Mouse (Mus musculus): ENCODE measurements around the gene Psme1. TPM values are rescaled to one million over a fixed set of nuclear protein-coding genes. Genes with fewer than 3 reads are reported as not detected.
A peak's percentile ranks its signal among the peaks of the same experiment; 100 is the strongest.

Gene Psme1
- polyA plus RNA-seq, 1 experiment from 2014 or later, result 154 TPM

DNA sequence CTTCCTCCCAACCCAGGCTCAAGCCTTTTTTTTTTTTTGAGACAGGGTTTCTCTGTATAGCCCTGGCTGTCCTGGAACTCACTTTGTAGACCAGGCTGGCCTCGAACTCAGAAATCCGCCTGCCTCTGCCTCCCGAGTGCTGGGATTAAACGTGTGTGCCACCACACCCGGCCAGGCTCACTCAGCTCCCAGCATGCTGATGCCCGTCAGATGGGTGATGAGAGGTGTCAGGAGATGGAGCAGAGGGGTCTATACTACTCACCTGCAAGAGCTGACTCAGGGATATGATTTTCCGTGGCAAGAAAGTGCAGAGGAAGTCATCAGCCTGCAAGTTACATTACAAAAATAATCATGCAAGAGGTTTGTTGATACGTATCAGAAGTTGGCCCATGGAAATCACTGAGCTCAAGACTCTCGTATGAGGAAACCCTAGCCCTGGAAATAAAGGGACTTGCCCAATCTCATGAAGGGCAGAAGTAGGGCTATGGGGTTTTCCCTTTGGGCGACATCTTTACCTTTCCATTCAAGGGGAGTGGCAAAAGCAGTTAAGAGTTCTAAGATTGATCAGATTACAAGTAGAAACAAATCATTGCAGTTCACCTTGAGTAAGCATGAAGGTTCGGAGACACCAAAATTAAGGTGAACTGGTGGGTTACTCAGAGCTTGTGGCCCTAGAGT, 12.0 kb downstream of the Psme1 start:
- H3K4me2 ChIP-seq, result peak overlapping the region; percentile 92
- peaks cover 36% of the 10 kb centered on the region for H3K4me1 ChIP-seq
- H3K36me3 ChIP-seq (ENCODE audit: poor library complexity, severe bottlenecking), result peaks cover 23% of the 10 kb centered on the region
- peak overlapping the region; percentile 89 for H3K9ac ChIP-seq
- H3K27me3 ChIP-seq, result no peaks in the 10 kb centered on the region
- peak overlapping the region; percentile 94; the same call in 1 of the 2 replicates for H3K27ac ChIP-seq
- ATAC-seq, result no peak
- H3K4me3 ChIP-seq, result peak overlapping the region; percentile 92
- 89% methylated on average over 11 of the region's 11 CpGs for WGBS
- no peaks in the 10 kb centered on the region for H3K9me3 ChIP-seq (replicated peaks)

DNA sequence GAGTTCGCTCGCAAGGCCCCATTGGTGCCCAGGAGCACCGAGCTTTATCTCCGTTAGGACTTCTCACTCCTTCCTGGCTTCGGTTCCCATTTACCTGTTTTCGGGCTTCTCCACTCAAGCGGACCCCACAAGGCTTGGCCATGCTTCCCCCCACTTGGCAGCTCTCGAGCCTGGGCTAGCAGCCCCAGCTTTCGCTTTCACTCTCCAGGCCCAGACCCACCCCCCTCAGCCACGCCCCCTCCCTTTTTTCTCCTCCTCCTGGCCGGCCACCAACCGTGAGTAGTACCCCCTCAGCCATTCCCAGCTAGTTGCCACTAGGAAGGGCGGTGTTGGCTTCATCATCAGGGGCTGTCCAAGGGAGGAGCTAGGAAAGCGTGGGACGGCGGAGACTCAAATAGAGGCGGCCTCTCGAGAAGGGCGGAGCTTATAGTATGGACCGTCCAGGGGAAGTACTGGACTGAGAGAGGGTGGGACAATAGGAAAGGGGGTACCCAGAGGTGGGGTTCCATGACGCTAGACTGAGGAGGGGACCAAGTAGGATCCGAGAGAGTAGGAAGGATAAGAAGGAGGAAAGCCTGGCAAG, 12.9 kb downstream of the Psme1 start, which contains the start of gene Psme2:
Gene Psme2 (minus strand): TSS at position 366 of the 583 bp plus-strand sequence.
- Histone ChIP-seq H3K9ac (peak within 1 kb of the TSS; percentile 89), H3K4me3 (peak within 1 kb of the TSS; percentile 92), H3K9me3 (replicated peaks) (no peaks in the 10 kb centered on the region), H3K36me3 (ENCODE audit: poor library complexity, severe bottlenecking) (peaks cover 32% of the 10 kb centered on the region), H3K27me3 (no peaks in the 10 kb centered on the region), H3K4me1 (peaks cover 32% of the 10 kb centered on the region), H3K4me2 (peak within 1 kb of the TSS; percentile 92), H3K27ac (peak within 1 kb of the TSS; percentile 94)
- under 1% methylated on average over 22 of the region's 22 CpGs for WGBS
- peak; percentile 96 for ATAC-seq

DNA sequence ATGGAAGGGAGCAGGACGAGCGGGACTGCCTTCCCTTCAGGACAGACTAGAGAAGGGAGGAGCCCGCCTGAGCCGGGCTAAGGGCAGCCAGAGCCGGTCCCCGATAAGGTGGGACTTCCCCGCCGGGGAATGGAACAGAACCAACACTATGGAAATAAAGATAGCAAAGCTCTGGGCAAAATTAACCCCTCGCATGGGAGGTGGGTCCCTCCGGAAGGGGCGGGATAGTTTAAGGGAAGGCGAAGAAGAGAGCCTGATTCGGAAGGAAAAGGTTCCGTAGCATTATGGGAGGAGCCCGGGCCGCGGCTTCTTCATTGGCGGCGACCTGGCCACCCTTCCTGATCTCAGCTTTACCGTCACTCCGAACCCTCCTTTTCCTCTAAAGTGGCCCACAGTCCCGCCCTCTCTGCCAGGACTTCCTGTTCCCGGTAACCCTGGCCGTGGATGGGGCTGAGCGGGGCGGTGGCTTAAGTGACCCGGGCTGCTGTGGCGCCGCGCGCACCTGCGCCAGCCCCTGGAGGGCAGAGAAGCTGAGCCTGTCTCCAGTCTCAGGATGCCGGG, 13.5 kb downstream of the Psme1 start, which contains the start of gene Rnf31:
Gene Rnf31 (plus strand): TSS at position 378 of the 561 bp plus-strand sequence.
- H3K9ac ChIP-seq, result peak within 1 kb of the TSS; percentile 89
- H3K4me3 ChIP-seq, result peak within 1 kb of the TSS; percentile 92
- peaks cover 32% of the 10 kb centered on the region for H3K4me1 ChIP-seq
- no peaks in the 10 kb centered on the region for H3K27me3 ChIP-seq
- peak; percentile 90 for ATAC-seq
- WGBS, result under 1% methylated on average over 33 of the region's 33 CpGs
- peaks cover 38% of the 10 kb centered on the region for H3K36me3 ChIP-seq (ENCODE audit: poor library complexity, severe bottlenecking)
- peak within 1 kb of the TSS; percentile 94 for H3K27ac ChIP-seq
- no peaks in the 10 kb centered on the region for H3K9me3 ChIP-seq (replicated peaks)
- H3K4me2 ChIP-seq, result peak within 1 kb of the TSS; percentile 92

DNA sequence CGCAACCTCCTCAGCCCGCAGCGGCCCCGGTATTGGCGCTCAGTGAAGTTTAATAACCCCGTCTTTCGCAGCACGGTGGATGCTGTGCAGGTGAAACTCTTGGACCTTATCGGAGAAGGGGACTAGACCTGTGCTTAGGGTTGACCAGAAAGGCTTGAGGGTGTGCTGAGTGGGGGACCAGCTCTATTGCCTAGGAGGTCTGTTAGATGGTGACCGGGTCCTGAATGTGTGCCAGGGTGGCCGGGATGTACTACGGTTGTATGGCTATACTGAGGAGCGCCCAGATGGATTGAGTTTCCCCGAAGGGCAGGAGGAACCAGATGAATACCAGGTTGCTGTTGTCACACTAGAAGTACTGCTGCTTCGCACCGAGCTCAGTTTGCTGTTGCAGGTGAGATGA, 14.3 kb downstream of the Psme1 start:
- Histone ChIP-seq H3K9me3 (replicated peaks) (no peaks in the 10 kb centered on the region), H3K36me3 (ENCODE audit: poor library complexity, severe bottlenecking) (peaks cover 40% of the 10 kb centered on the region), H3K4me2 (peak overlapping the region; percentile 92), H3K27ac (no peak overlapping the region), H3K4me3 (peak overlapping the region; percentile 92), H3K27me3 (no peaks in the 10 kb centered on the region), H3K4me1 (peaks cover 32% of the 10 kb centered on the region), H3K9ac (peak overlapping the region; percentile 89)
- 8% methylated on average over 16 of the region's 16 CpGs for WGBS
- no peak for ATAC-seq

DNA sequence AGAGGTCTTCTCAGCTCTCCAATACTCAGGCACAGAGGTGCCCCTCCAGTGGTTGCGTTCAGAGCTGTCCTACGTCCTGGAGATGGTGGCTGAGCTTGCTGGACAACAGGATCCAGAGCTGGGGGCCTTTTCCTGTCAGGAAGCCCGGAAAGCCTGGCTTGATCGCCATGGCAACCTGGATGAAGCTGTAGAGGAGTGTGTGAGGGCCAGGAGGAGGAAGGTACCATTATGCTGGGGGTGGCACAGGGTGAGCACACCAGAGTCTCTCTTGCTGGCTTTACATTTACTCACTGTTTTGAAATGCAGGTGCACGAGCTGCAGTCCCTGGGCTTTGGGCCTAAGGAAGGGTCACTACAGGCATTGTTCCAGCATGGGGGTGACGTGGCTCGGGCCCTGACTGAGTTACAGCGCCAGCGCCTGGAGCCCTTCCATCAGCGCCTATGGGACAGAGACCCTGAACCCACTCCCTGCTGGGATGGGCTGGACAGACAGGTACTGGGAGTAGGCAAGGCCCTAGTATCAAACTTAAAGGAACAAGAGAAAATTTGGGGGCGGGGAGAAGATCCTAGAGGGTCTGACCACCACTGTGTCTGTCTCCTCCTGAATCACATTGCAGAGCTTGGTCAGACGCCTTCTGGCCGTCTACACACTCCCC, 18.2 kb downstream of the Psme1 start:
- peaks cover 67% of the 10 kb centered on the region for H3K36me3 ChIP-seq (ENCODE audit: poor library complexity, severe bottlenecking)

DNA sequence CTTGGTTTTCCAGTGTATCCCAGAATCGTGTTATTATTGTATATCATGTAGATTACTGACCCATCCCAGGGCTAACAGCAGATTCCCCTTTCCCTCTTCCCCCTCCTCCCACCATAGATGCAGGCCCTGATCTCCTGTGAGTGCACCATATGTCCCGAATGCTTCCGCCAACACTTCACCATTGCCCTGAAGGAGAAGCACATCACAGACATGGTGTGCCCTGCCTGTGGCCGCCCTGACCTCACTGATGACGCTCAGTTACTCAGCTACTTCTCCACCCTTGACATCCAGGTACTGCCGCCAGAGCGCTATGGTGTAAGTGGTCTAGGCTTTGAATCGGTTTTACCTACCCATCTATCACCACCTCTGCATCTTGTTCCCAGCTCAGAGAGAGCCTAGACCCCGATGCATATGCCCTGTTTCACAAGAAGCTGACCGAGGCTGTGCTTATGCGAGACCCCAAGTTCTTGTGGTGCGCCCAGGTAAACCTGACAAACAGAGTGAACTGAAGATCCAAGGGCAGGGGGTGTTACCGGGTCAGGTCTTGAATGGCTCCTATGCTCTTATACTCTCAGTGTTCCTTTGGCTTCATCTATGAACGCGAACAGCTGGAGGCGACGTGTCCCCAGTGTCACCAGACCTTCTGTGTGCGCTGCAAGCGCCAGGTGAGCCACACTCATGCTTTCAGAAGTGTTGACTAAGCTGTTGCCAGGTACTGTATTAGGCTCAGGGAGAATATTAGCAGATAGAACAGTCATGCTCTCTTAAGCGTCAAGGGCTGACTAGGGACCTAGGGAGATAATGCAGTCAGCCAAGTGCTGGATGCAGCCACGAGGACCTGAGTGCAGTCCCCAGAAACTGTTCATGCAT, 20.8 kb downstream of the Psme1 start:
- H3K4me1 ChIP-seq, result peaks cover under 1% of the 10 kb centered on the region; the same call in 1 of the 2 replicates
- peaks cover 93% of the 10 kb centered on the region for H3K36me3 ChIP-seq (ENCODE audit: poor library complexity, severe bottlenecking)
- no peak overlapping the region for H3K27ac ChIP-seq
- no peak overlapping the region for H3K4me3 ChIP-seq
- H3K27me3 ChIP-seq, result no peaks in the 10 kb centered on the region
- no peak for ATAC-seq
- no peak overlapping the region for H3K4me2 ChIP-seq
- no peak overlapping the region for H3K9ac ChIP-seq
- 96% methylated on average over 21 of the region's 21 CpGs for WGBS
- no peaks in the 10 kb centered on the region for H3K9me3 ChIP-seq (replicated peaks)

More for the DNA sequence above, 18.2 kb downstream of the Psme1 start:
- H3K9me3 ChIP-seq (replicated peaks), result no peaks in the 10 kb centered on the region
- ATAC-seq, result no peak
- no peak overlapping the region for H3K4me3 ChIP-seq
- peaks cover 18% of the 10 kb centered on the region for H3K4me1 ChIP-seq
- 75% methylated on average over 13 of the region's 13 CpGs for WGBS
- H3K27ac ChIP-seq, result no peak overlapping the region
- no peaks in the 10 kb centered on the region for H3K27me3 ChIP-seq
- no peak overlapping the region for H3K4me2 ChIP-seq
- no peak overlapping the region; the same call in 1 of the 2 replicates for H3K9ac ChIP-seq

DNA sequence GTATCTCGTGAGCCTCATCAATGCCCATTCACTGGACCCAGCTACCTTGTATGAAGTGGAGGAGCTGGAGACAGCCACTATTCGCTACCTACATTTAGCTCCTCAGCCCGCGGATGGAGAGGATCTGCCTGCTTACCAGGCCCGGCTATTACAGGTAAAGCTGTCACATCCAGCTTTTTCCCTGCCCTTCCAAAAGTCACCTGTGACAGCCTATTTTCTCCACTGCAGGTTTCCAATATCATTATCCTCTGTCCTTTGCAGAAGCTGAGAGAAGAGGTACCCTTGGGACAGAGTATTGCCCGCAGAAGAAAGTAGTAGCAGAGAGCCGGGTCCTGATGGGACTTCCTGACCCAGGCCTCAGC, 25.3 kb downstream of the Psme1 start, which contains the start of gene Irf9:
Gene Irf9 (plus strand): TSS at position 301 of the 362 bp plus-strand sequence.
- 89% methylated on average over 7 of the region's 7 CpGs for WGBS
- H3K9ac ChIP-seq, result peak within 1 kb of the TSS; percentile 43; the same call in 1 of the 2 replicates

DNA sequence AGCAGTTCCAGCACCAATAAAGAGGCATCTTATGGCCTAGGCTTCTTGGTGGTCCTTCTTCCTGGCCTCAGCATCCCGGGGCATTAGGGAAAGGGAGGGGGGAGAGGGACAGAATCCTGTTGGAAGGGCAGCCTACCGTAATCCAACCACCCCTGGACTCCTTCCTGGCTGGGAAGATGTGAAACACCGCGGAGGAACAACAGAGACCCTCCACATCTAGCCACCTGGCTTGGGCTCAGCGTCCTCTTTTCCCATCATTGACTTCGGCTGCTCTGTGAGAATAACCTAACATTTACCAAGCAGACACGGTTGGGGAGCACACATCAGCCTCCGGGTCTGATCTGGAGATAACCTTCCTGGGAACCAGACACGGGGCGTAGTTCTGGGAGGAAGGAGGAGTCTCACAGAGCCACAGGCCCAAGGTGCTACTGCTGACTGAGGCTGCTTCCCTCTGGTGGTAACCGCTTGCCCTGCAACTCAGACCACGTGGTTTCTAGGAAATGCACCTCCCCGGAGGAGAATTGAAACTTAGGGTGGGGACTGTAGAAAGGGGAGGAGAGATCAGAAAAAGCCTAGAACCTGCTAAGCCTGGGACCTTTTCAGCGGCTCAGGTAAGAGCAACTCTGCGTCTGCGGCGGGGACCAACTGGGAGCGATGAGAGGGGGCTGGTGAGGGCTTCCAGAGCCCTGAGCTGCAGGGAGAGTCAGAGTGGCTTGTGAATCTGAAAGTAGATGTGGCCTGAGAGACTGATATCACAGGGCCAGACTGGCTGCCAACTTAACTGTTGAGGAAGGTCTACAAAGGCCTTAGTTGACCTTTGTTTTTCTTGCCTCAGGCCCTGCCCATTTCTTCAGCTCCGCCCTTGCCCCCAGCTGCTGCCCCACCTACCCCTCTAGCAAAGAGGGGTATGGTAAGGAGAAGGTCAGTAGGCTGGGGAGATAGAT, 26.0 kb downstream of the Psme1 start:
- 19% methylated on average over 19 of the region's 19 CpGs for WGBS
- H3K4me1 ChIP-seq, result no peaks in the 10 kb centered on the region; the same call in 1 of the 2 replicates
- H3K27me3 ChIP-seq, result no peaks in the 10 kb centered on the region
- no peaks in the 10 kb centered on the region for H3K9me3 ChIP-seq (replicated peaks)
- peak overlapping the region; percentile 27 for H3K4me3 ChIP-seq
- H3K27ac ChIP-seq, result 0 out of 2 replicates have a peak overlapping the region, but pooled peaks have one; percentile 14
- ATAC-seq, result peak; percentile 91
- peak overlapping the region; percentile 43; the same call in 1 of the 2 replicates for H3K9ac ChIP-seq
- H3K36me3 ChIP-seq (ENCODE audit: poor library complexity, severe bottlenecking), result peaks cover 87% of the 10 kb centered on the region
- peak overlapping the region; percentile 52 for H3K4me2 ChIP-seq

More for the DNA sequence above, 25.3 kb downstream of the Psme1 start, which contains the start of gene Irf9:
- ATAC-seq, result no peak
- peak within 1 kb of the TSS; percentile 52 for H3K4me2 ChIP-seq
- peak within 1 kb of the TSS; percentile 27 for H3K4me3 ChIP-seq
- H3K36me3 ChIP-seq (ENCODE audit: poor library complexity, severe bottlenecking), result peaks cover 87% of the 10 kb centered on the region
- no peaks in the 10 kb centered on the region for H3K9me3 ChIP-seq (replicated peaks)
- no peaks in the 10 kb centered on the region for H3K27me3 ChIP-seq
- no peaks in the 10 kb centered on the region; the same call in 1 of the 2 replicates for H3K4me1 ChIP-seq
- 0 out of 2 replicates have a peak within 1 kb of the TSS, but pooled peaks have one; percentile 14 for H3K27ac ChIP-seq

DNA sequence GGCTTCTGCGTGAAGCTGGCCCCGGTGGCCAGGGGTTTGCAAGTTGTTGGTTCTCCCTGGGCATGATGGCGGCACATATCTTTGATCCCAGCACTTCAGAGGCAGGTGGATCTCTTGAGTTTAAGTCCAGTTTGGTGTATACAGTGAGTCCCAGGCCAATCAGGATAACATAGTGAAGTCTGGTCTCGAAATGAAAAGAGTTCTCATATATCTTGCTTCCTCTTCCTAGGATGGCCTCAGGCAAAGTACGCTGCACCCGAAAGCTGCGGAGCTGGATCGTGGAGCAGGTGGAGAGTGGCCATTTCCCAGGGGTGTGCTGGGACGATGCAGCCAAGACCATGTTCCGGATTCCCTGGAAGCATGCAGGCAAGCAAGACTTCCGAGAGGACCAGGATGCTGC, 26.9 kb downstream of the Psme1 start:
- Histone ChIP-seq H3K9me3 (replicated peaks) (no peaks in the 10 kb centered on the region), H3K4me1 (no peaks in the 10 kb centered on the region; the same call in 1 of the 2 replicates), H3K27ac (no peak overlapping the region), H3K27me3 (no peaks in the 10 kb centered on the region), H3K4me3 (no peak overlapping the region), H3K4me2 (no peak overlapping the region), H3K36me3 (ENCODE audit: poor library complexity, severe bottlenecking) (peaks cover 87% of the 10 kb centered on the region), H3K9ac (no peak overlapping the region)
- no peak for ATAC-seq
- WGBS, result 95% methylated on average over 11 of the region's 11 CpGs

DNA sequence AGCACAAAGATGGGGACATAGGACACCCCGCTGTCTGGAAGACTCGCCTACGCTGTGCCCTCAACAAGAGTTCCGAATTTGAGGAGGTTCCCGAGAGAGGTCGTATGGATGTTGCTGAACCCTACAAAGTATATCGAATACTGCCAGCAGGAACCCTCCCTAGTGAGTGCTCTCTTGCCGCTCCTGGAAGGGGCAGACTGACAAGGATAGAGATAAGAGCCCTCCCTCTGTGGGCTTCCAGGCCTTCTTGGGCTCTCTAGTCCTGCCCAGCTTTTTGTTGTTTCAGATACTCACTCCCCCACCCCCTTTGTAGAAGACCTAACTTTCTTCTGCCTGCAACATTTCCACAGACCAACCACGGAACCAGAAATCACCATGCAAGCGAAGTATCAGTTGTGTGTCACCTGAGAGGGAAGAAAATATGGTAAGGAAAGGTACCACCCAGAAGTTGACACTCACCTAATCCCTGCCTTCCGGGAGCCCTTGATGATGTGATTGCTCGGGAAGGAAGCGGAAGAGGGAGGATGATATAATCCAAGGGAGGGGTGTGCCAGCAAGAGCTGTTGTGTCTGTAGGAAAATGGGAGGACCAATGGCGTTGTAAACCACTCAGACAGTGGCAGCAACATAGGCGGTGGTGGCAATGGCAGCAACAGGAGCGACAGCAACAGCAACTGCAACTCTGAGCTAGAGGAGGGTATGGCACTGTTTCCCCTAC, 28.0 kb downstream of the Psme1 start:
- Histone ChIP-seq H3K4me3 (no peak overlapping the region), H3K4me1 (no peaks in the 10 kb centered on the region; the same call in 1 of the 2 replicates), H3K27me3 (no peaks in the 10 kb centered on the region), H3K36me3 (ENCODE audit: poor library complexity, severe bottlenecking) (peaks cover 79% of the 10 kb centered on the region), H3K27ac (no peak overlapping the region), H3K9me3 (replicated peaks) (no peaks in the 10 kb centered on the region), H3K4me2 (no peak overlapping the region), H3K9ac (no peak overlapping the region)
- no peak for ATAC-seq
- 94% methylated on average over 16 of the region's 16 CpGs for WGBS

Data from forebrain, embryonic 13.5 days (tissue).